Mouse (Mus musculus) G1E-ER4 (cell line): ENCODE results near the gene Nmnat3. TPM values are rescaled to one million over a fixed set of nuclear protein-coding genes. Genes with fewer than 3 reads are reported as not detected.

Experiments used
- GATA1 ChIP-seq: IDR thresholded peaks from one replicate; pipeline ENCODE4 v1.8.0; 2012; ENCODE audit warnings: low read length, inconsistent platforms
- polyA plus RNA-seq: library from polyadenylated mRNA; stranded (reverse); fragments of >175 nt; gene quantifications from 2 replicates; pipeline ENCODE4 v1.2.3, GENCODE M21; 2012

Gene Nmnat3
- polyA plus RNA-seq, 1 experiment: 12.0 TPM

DNA sequence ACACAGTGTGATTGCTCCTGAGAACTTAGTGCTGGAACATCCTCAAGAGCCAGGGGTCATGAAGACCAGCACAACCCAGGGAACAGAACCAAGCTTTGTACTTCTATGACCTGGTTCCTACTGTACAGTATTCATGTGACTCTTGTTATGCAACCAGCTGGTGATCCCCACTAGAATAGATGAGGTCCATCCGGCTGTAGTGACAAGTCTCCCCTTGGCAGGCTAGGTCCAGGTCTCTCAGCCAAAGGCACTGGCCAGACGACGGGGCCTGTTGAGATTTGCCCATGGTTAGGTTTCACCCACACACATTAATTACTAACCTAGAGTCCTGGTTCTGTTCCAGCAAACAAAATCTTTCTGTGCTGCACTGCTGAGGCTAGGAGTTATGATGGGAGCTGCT is 131.1 kb downstream of the Nmnat3 start:
- no peak for TF ChIP-seq GATA1

DNA sequence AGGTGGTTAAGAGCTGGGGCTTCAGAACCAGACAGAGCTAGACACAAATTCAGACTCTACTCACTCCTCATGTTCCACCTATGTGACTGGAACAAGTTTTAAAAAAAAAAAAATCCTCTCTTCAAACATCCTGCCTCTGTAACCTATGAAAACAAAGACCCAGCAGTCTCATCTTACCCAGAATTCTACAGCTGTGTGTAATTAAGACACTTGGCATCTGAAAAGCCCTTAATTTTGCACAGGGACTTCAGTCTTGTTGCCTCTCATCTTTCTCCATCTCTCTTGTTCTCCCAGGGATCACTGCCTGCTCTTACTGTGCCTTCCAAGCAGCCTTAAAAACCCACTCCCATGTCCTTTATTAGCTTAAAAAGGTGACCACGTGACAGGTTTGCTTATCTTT is 133.4 kb downstream of the Nmnat3 start:
- no peak for TF ChIP-seq GATA1

DNA sequence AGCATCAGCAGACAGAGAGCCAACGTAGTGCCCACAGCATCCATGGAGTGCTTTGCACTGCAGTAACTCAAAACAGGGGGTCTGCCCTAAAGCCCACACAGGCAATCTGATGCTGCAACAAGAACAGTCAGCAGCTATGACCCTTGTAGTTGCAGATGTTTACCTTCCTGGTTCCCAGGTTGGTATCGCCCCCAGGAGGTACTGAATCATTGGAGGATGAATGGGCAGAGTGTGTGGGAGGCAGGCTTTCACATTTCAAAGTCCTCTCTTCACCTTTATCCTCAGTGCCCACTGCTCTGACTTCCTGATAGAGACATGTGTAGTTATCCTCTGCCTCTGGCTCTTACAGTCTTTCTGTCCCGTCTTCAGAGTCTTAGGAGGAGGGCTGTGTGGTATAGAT is 134.7 kb downstream of the Nmnat3 start:
- no peak for TF ChIP-seq GATA1

DNA sequence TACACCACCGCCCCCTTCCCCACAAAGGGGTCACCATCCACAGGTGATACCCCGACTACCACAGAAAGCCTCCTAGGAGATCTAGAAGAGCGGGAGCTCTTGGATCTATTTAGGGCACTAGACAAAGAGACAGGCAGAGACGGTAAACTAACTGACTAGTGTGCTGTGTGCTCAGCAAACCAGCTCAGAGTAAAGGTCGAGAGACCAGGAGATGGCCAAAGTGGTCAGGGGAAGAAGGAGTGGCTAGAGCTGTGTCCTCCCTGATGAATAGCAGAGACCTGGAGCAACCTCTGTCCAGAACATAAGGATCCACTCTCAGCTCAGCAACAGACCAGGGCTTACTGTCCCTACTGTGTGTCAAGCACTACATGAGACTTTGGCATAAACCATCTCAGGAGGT is 135.4 kb downstream of the Nmnat3 start, which contains the start of gene Rbp1:
TSS of gene Rbp1 (plus strand) at position 306 of the 400 bp plus-strand sequence.
- TF ChIP-seq GATA1: no peak

DNA sequence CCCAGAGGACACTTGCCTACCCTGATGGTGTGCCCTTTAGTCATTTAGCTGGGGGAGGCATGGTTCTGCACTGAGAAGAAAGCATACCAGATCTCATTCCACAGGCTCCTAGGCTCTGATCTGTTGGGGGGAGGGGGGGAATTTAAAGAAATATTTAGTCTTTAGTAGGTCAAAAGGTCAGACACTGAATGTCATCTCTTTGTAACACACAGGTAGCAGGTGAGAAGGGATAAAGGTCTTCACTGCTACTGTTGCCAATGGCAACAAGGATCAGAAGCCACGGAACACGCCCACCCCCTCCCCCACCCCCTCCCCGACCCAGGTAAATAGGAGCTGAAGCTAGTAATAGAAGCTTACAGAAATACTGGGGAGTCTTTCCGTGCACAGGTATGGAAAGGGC is 136.5 kb downstream of the Nmnat3 start:
- TF ChIP-seq GATA1: no peak

DNA sequence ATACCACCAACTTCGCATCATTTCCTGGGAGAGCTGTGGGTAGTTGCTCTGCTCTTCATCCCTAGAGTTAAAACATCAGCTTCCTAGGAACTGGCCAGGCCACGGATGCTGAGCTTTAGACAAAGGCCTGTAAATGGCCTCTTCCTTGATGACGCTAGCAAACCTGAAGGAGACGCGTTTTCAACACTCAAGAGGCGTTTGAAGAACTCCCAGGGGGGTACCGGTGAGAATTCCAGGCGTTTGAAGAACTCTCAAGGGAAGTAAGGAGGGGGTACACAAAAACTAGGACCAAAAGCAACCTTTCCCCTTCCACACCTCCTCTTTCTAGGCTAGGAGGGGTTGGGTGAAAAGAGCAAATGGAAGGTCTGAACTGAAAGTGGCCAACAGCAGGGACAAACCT is 137.1 kb downstream of the Nmnat3 start:
- no peak for TF ChIP-seq GATA1

DNA sequence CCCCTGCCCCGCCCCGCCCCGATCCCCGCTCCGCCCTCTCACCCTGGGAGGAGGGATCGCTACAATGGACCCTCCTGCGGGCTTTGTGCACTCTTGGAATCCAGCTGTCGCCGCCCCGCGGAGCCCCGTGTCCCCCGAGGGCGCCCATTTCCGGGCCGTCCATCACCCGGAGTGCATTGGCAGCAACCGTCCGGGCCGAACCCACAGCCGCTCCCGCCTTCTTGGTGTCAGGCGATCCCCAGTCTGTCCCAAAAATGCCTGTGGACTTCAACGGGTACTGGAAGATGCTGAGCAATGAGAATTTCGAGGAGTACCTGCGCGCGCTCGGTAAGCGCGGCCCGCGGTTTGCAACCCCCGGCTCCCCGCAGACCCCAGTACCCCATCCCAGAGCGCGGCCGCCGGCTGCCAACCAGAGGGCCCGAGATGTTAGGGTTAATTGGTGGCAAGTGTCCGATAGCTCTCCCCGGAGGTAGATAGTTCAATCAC is 137.5 kb downstream of the Nmnat3 start:
- TF ChIP-seq GATA1: no peak

DNA sequence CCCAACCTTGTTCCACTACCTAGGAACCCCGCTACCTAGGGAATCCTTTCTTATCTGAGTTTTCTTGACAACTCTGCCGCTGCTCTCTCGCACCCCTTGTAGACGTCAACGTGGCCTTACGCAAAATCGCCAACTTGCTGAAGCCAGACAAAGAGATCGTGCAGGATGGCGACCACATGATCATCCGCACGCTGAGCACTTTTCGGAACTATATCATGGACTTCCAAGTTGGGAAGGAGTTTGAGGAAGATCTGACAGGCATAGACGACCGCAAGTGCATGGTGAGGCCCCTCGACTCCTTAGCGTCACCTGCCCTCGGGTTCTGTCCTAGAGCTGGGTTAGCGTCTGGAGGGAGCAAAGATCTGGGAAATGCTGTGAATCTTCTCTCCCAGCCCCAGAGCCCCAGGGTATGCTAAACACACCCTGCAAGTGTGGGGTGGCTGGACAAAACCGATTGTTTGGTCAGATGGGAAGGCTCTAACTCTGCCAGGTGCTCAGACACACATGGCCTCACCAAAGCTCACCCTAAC is 138.2 kb downstream of the Nmnat3 start:
- no peak for TF ChIP-seq GATA1

DNA sequence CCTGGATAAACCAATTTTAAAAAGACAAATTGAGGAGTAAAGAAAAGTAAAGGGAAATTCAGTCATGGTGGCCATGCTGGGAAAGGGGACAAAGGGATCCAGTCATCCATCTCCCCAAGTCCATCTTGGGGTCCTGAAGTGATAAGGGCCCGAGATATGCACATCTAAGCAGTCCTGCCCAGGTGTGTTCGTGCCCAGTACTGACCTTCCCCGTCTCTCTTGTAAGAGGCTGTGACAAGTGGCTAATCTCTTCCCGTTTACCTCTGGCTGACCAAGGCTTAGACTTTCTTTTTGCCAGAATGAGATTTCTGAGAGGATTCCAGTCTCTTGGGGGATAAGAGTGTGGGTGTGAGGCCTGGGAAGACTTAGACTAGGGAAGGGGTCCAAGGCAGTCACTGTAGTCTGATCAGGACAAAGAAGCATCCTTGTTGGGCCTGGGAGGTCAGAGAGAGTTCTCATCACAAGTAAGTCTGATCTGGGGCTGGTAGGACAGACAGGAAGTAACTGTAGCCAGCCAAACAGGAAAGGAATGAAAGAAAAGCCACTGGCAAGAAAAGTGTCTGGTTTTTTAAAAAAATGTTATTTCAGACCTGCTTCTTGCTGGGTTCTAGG is 140.8 kb downstream of the Nmnat3 start:
- no peak for TF ChIP-seq GATA1

DNA sequence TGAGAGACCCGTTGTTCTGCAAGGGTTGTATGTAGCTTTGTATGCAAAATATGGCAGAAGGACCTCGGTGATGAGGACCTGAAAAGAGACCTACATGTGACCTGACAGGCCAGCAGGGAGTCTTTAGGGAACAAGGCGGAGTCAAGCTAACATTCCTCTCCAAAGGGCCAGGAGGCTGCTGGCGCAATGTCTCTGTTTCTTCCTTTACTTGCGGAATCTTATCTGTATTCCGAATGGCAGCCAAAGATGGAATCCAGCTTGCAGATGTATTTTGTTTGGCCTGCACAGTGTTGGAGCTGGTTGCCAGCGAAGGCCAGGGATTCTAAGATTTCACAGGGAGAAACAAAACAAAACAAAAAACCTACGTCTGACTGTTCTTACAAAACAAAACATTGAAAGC is 141.5 kb downstream of the Nmnat3 start:
- TF ChIP-seq GATA1: no peak

DNA sequence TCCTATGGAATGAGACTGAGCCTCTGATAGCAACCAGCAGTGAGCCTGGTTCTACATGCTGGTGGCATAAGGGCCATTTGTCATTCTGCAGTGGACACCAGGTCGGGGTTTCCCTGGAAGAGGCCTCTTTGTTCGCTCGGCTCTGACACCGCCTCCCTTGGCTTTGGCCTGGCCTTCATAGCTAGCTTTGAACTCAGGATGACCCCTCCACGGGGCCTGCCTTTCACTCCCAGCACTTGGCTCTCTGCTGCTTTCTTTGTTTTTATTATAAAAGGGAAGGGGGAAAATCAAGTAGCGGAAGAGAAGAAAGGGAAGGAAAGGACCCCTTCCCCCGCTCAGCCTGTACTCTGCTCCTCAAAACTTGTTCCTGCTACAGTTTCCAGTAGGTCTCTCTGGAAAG is 142.6 kb downstream of the Nmnat3 start:
- no peak for TF ChIP-seq GATA1

DNA sequence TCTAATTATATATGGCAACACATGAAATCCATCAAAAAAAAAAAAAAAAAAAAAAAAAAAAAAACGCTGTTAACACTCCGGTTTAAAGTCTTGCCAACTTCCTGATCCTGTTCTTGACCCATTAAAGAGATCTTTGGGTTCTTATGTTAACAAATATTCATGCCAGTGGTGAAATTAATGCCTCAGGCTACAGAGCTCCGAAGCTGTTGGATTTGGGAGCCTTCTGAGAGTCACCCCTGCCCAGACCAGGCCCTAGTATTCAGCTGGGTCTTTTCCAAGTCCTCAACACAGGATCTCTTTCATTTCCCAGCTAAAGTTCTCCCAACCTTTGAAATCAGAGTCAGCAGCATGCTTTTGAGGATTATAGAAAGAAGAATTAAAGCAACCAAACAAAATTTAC is 143.3 kb downstream of the Nmnat3 start:
- no peak for TF ChIP-seq GATA1

DNA sequence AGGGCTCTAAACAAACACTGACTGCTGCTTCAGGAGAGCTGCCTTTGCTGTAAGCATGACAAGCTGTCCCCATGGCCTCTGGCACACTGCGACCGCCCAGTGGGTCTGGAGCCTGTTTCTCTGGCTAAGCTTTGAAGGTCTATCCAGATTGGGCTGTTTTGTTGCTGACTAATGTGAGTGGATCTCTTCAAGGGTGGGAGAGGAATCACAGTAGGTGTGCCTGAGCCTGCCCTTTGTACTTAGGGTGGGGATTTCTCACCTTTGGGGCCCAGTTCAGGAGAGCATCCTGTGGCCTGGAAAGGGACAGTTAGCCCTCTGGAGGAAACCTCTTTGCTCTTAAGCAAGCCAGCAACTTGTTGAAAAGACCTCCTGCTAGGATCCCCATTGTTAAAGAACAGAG is 145.8 kb downstream of the Nmnat3 start:
- TF ChIP-seq GATA1: no peak

DNA sequence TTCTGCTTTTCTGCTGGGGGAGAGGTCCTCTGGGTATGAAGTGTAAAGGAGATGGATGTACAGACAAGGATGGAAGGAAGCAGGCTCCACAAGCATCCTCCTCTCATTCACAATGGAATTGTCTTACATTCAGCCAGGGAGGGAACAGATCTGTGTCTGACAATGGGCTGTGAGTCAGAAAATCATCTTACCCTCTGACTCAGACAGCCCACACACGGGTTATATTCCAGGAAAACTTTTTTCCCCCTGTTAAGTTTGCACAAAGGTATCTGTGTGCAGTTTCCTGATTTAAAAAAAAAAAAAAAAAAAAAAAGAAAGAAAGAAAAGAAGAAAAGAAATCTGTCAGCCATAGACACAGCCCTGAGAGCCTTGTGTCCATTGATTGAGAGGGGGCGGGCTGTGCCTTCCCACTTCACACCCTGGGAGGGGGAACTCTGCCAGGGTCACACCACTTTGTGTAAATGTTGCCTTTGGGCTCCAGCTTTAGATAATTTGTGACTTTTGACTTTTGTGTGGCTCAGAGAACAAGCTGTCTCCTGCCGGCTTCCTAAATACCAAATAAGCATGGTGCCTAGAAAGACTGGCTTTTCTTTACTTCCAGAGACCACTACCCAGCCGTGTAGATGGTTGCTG is 146.8 kb downstream of the Nmnat3 start:
- TF ChIP-seq GATA1: no peak

DNA sequence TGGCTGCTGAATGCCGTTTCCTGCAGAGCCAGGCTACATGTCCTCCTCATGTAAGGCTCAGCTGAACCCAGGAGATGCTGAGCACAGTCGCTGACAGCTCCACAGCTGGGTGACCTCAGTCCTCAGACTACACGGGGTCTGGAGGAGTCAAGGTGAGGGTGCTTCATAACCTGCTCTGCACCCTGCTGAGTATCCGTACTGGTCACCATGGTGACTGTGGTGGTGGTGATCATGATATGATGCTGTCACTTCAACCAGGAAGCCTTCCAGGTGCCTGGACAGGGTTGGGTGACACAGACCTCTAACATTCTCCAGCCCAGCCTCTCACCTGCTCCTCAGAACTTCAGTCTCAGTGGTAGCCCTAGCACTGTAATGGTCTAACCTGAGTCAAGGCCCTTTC is 150.6 kb downstream of the Nmnat3 start:
- no peak for TF ChIP-seq GATA1

DNA sequence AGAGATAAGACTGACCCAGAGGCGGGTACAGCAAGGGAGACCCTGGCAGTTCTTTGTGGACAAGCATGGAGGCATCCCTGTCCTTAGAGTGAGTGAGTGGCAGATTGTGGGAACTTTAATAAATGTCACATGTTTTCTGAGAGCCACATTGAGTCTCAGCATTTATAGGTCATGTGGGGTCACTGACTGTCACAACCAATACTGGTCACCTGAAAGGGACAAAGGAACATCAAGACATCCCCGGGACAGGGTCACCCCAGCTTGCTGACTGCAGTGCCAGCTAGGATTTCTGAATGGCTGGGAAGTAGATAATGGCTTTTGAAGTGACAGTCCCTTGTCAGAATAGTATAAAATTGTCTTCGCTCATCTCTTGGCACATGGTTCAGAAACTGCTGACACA is 151.9 kb downstream of the Nmnat3 start:
- TF ChIP-seq GATA1: no peak

DNA sequence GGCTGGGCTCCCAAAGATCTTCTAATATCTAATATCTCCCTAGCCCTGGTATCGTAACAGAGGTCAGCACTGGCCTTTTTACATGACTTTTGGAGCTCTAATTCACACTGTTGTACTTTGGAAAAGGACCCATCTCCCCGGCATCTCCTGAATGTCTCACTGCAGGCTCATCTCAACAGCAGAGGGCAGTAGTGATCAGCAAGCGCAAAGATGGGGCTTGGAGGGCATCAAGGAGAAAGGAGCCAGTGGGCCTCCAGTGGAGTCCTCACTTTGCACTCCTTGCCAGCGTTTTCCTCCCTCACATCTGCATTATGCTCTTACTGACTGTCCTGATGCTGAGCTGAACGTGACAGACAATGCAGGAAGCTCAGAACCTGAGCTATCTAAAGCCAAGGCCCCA is 155.4 kb downstream of the Nmnat3 start:
- TF ChIP-seq GATA1: no peak
